Mouse (Mus musculus) forebrain, embryonic 11.5 days (tissue): ENCODE data around the gene Gm6583. TPM values are rescaled to one million over a fixed set of nuclear protein-coding genes. Genes with fewer than 3 reads are reported as not detected.

Experiments
- ATAC-seq: fragments of 200-750 bp; cut with Nextera tagmentation; replicated peaks from 2 replicates; pipeline ENCODE4 v1.8.0; 2017; ENCODE audit warnings: moderate TSS enrichment; ENCODE audit not compliant: low FRiP score
- DNase-seq: peaks from one replicate; pipeline ENCODE4 v3.0.0-alpha.2; 2017; ENCODE audit warnings: low spot score
- H3K27ac ChIP-seq: fragments of 300-500 bp; sonication (generic); 2 replicates; pipeline ENCODE4 v1.5.1; 2014; ENCODE audit warnings: low read depth, low read length
- H3K27me3 ChIP-seq: fragments of 300-500 bp; sonication (generic); 2 replicates; pipeline ENCODE4 v1.6.1; 2014; ENCODE audit warnings: mild to moderate bottlenecking, low read length, mixed read lengths; ENCODE audit not compliant: control insufficient read depth, insufficient read depth
- H3K36me3 ChIP-seq: fragments of 300-500 bp; sonication (generic); 2 replicates; pipeline ENCODE4 v1.6.1; 2014; ENCODE audit warnings: mild to moderate bottlenecking, low read length, moderate library complexity, mixed read lengths; ENCODE audit not compliant: control insufficient read depth, insufficient read depth
- H3K4me1 ChIP-seq: fragments of 300-500 bp; sonication (generic); replicated peaks from 2 replicates; pipeline ENCODE4 v1.6.1; 2014; ENCODE audit warnings: low read length, mixed read lengths; ENCODE audit not compliant: control insufficient read depth, insufficient read depth
- H3K4me2 ChIP-seq: fragments of 300-500 bp; sonication (generic); 2 replicates; pipeline ENCODE4 v1.6.1; 2014; ENCODE audit warnings: low read depth, mild to moderate bottlenecking, low read length, moderate library complexity, mixed read lengths; ENCODE audit not compliant: severe bottlenecking
- H3K4me3 ChIP-seq: fragments of 300-500 bp; sonication (generic); 2 replicates; pipeline ENCODE4 v1.5.1; 2014; ENCODE audit warnings: low read depth, low read length
- H3K9ac ChIP-seq: fragments of 300-500 bp; sonication (generic); 2 replicates; pipeline ENCODE4 v1.6.1; 2014; ENCODE audit warnings: low read length
- H3K9me3 ChIP-seq: fragments of 300-500 bp; sonication (generic); 2 replicates; pipeline ENCODE4 v1.6.1; 2016; ENCODE audit warnings: low read length, mixed read lengths; ENCODE audit not compliant: control insufficient read depth
- WGBS: fragments of 180-500 bp; shearing (Covaris S2); extraction: QIAGEN DNeasy Blood & Tissue Kit; methylation state at CpG from one replicate; pipeline ENCODE4 v1.1.7; 2014; 5-methylcytosine and 5-hydroxymethylcytosine counted together
- polyA plus RNA-seq: library from polyadenylated mRNA; unstranded; fragments of >200 nt; fragmentation: Nextera tagmentation; extraction: Ambion mirVana; gene quantifications from 2 replicates; pipeline ENCODE4 v1.2.1, GENCODE M21; 2014

Gm6583 gene
- polyA plus RNA-seq = 0.29 TPM in 1 of 2 replicates, not detected in the other

DNA sequence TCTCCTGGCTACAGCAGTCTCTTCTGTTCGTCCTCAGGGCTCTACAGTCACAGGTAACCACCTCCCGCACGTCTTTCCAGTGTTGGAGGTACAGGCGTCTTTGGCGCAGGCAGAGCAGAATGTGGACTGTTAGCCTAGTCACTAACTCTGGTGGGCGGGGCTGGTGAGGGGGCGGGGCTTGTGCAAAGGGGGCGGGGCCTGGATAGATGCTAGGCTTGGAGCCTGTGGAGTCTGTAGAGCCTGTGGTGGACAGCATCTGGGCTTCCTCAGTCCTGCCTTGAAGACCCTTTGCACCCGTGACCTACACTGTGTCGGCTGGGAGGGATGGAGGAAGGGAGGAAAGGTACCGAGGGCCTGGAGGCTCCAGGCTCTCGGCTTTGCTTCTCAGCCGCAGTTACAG lies at the start of gene Gm6583:
Gm6583 (minus strand) TSS at position 124 of the 400 bp plus-strand sequence.
- no peak for ATAC-seq
- no peak within 1 kb of the TSS for H3K27ac ChIP-seq
- no peaks in the 10 kb centered on the region for H3K27me3 ChIP-seq
- peak; percentile 64 for DNase-seq
- H3K4me3 ChIP-seq = no peak within 1 kb of the TSS
- H3K4me1 ChIP-seq = no peaks in the 10 kb centered on the region
- WGBS = 64% methylated on average over 13 of the region's 13 CpGs
- H3K9ac ChIP-seq = no peak within 1 kb of the TSS
- H3K4me2 ChIP-seq = no peak within 1 kb of the TSS
- H3K9me3 ChIP-seq = no peaks in the 10 kb centered on the region
- H3K36me3 ChIP-seq = no peaks in the 10 kb centered on the region; the same call in 1 of the 2 replicates

DNA sequence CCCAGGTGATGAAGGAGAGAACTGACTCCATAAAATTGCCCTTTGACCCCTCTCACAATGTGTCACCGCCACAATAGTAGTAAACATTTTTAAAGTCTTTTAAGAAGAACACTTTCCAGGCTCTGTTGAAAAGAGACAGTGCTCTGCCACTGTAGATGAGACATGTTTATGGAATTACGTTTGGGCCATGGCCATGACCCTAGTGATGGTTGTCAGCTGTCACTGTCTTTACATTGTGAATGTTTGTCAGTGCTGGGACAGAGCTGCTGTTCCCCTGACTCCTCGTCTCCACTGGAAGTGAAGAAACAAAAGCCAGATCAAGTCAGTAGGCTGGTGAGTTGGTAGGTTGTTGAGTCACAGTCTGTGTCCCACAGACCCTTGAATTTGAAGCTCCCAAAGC lies 46.6 kb upstream of the Gm6583 start:
- H3K4me1 ChIP-seq = no peaks in the 10 kb centered on the region
- H3K4me3 ChIP-seq = no peak overlapping the region
- DNase-seq = no peak
- H3K9ac ChIP-seq = no peak overlapping the region
- H3K9me3 ChIP-seq = no peaks in the 10 kb centered on the region
- H3K36me3 ChIP-seq = no peaks in the 10 kb centered on the region
- H3K4me2 ChIP-seq = no peak overlapping the region
- H3K27ac ChIP-seq = no peak overlapping the region
- 83% methylated on average over 3 of the region's 3 CpGs for WGBS
- no peaks in the 10 kb centered on the region for H3K27me3 ChIP-seq
- no peak for ATAC-seq

DNA sequence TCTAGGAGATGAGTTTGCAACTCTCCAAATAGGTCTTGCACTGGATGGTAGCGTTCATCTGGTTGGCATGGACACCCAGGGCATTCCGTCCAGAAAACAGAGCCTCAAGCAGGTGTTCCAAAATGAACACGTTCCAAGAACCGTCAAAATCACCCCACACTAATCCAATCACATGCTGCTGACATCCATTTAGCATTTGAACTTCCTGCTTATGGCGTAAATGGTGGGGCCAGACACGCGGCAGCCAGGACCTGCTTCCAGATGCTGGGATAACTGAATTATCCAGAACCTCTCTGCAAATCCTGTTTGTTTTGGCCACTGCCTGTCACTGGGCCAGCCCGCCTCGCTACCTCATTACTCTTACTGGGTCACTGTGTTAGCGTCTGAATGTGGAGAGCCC lies 43.5 kb upstream of the Gm6583 start:
- H3K4me2 ChIP-seq = no peak overlapping the region
- no peaks in the 10 kb centered on the region for H3K9me3 ChIP-seq
- H3K27me3 ChIP-seq = no peaks in the 10 kb centered on the region
- ATAC-seq = no peak
- H3K27ac ChIP-seq = no peak overlapping the region
- 85% methylated on average over 10 of the region's 10 CpGs for WGBS
- H3K9ac ChIP-seq = no peak overlapping the region
- no peak overlapping the region for H3K4me3 ChIP-seq
- no peaks in the 10 kb centered on the region for H3K36me3 ChIP-seq
- no peak for DNase-seq
- peaks cover 3% of the 10 kb centered on the region for H3K4me1 ChIP-seq

DNA sequence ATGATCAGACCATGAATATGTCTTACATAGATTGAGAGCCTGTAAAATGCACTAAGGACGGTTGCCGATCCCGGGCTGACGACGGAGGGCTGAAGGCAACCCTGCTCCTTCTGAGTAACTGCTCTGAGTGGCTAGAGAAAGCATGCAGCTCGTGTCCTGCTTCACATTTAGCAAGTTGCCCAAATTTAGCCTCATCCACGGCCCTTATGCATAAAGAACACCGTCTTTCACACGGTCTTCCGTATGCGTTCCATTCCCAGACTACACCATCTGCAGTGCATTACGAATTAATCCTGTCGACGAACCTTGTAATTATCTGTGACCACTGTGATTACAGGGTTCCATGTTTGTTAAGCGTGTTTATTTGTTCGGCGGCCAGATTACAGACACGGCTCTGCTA lies 40.2 kb upstream of the Gm6583 start:
- Histone ChIP-seq H3K4me2 (no peak overlapping the region), H3K27ac (peak overlapping the region; percentile 41; the same call in 1 of the 2 replicates)

DNA sequence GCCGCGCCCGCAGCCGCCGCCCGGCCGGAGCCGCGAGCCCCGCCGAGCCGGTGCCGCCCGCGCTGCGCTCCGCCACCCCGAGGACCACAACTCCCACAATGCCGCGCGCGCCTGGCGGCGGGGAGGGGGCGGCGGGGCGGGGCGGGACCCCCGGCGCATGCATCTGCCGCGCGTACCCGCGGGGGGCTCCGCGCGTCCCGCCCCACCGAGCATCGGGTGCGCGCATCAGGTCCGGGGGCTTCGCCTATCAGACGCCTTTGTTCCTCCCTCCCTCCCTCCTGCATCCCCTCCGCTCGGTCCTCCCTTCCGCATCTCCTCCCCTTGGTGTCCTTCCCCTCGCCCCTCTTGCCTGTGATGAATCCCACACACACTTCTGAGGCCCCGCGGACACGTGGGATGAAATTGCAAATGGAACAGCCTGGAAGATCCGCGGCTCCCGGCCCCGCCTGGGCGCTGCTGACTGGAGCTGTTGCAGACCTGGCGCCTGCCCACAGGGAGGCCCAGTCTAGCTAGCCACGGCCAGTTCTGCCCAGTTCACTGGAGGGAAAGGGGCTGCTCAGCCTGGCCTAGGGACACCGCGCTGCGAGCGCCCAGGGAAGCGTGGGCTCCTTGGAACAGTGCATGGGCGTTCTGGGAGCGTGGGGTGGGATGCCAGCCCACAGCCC lies 39.1 kb upstream of the Gm6583 start, which contains the start of gene Asphd2:
Asphd2 (minus strand) TSS at position 88 of the 665 bp plus-strand sequence.
- Histone ChIP-seq H3K36me3 (no peaks in the 10 kb centered on the region), H3K4me2 (peak within 1 kb of the TSS; percentile 93), H3K4me1 (peaks cover 7% of the 10 kb centered on the region), H3K27me3 (no peaks in the 10 kb centered on the region), H3K27ac (peak within 1 kb of the TSS; percentile 83), H3K9me3 (no peaks in the 10 kb centered on the region), H3K4me3 (peak within 1 kb of the TSS; percentile 68), H3K9ac (peak within 1 kb of the TSS; percentile 81)
- DNase-seq (peak; percentile 93), ATAC-seq (peak; percentile 87)
- 3% methylated on average over 25 of the region's 67 CpGs for WGBS

More for the DNA sequence above, 40.2 kb upstream of the Gm6583 start:
- no peak for DNase-seq
- H3K36me3 ChIP-seq = no peaks in the 10 kb centered on the region
- no peak overlapping the region for H3K9ac ChIP-seq
- 76% methylated on average over 18 of the region's 18 CpGs for WGBS
- H3K4me3 ChIP-seq = no peak overlapping the region
- peaks cover 7% of the 10 kb centered on the region for H3K4me1 ChIP-seq
- H3K27me3 ChIP-seq = no peaks in the 10 kb centered on the region
- ATAC-seq = no peak
- no peaks in the 10 kb centered on the region for H3K9me3 ChIP-seq

DNA sequence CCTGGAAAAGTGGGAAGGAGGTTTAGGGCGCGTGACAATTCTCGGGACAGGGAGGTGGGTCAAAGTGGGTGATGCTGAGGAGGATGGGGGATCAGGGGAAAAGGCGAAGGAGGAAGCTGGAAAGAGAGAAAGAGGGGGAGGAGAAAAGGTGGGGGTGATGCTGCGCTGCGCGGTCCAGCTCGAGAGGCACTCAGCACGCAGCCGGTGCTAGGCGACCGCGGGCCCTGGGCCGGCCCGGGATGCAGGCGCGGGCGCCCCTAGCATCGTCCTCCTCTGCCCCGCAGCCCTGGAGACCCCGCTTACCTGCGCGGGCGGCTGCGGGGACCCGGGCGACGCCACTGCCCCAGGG lies 38.6 kb upstream of the Gm6583 start:
- no peak for DNase-seq
- H3K9me3 ChIP-seq = no peaks in the 10 kb centered on the region
- no peaks in the 10 kb centered on the region for H3K27me3 ChIP-seq
- H3K4me2 ChIP-seq = peak overlapping the region; percentile 93
- 0 out of 2 replicates have a peak, but pooled peaks cover 2% of the 10 kb centered on the region for H3K36me3 ChIP-seq
- peak; percentile 82 for ATAC-seq
- H3K4me1 ChIP-seq = peaks cover 7% of the 10 kb centered on the region
- H3K9ac ChIP-seq = peak overlapping the region; percentile 81
- peak overlapping the region; percentile 83; the same call in 1 of the 2 replicates for H3K27ac ChIP-seq
- under 1% methylated on average over 22 of the region's 28 CpGs for WGBS
- peak overlapping the region; percentile 68 for H3K4me3 ChIP-seq

DNA sequence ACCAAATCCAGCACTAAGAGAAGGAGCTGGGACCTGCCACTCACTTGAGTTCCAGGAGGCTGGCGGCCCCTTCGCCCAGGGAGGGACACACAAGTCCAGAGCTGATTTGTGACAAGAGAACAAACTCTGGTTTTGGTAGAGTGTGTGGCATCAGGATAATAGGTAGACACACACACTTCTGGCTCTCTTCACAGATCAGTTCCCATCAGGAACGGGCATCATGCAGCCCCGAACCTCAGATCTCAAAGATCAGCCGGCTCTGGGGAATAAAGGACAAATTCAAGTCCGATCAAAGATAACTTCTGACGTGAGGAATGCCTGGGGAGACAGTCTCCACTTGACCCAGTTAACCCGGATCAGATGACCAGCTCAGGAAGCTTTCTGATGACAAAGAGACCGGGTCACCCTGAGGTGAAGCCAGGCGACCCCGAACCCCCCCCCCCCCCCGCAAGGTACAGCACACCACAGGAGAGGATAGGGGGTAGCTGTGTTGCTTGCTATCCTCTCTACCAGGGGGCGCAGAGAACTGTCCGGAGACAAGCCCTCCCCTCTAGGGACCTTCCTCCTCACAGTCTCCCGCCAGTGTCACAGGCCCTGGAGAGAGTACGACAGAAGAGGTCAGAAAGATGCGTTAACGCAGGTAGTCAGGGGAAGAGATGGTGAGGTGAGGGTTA lies 38.0 kb upstream of the Gm6583 start:
- ATAC-seq (peak; percentile 57), DNase-seq (no peak)
- peaks cover 4% of the 10 kb centered on the region; the same call in 1 of the 2 replicates for H3K36me3 ChIP-seq
- WGBS = 10% methylated on average over 18 of the region's 18 CpGs
- H3K27ac ChIP-seq = no peak overlapping the region
- H3K4me2 ChIP-seq = peak overlapping the region; percentile 93
- peak overlapping the region; percentile 68 for H3K4me3 ChIP-seq
- no peaks in the 10 kb centered on the region for H3K27me3 ChIP-seq
- H3K9ac ChIP-seq = peak overlapping the region; percentile 81
- peaks cover 7% of the 10 kb centered on the region for H3K4me1 ChIP-seq
- no peaks in the 10 kb centered on the region for H3K9me3 ChIP-seq

DNA sequence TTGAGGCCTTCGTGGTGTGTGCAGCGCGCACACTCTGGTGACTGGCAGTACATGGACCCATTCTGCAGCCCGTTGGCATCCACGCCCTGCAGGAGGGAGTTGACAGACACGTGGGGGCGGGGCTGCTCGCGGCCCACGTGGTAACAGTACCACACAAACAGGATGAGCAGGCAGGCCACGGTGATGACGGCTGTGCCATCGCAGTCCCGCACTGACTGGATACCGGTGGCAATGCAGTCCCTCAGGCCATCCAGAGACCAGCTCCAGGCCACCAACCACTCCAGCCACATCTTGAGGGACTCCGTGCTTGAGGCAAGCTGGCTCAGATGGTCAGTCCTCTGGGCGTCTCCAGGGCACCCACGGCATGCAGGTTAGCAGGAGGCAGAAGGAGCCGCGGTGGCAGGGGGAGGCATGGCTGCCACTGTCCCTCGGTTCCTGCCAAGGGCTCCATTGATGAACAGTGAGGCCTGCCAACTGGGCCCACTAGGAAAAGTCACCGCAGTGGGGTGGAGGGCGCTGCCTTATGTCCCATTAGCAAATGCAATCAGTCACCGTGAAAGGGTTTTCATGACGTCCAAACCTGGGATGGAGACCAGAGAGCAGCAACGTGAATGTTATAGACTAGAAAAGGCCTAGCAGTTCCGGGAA lies 36.0 kb upstream of the Gm6583 start:
- no peaks in the 10 kb centered on the region for H3K9me3 ChIP-seq
- DNase-seq (no peak), ATAC-seq (no peak)
- no peak overlapping the region for H3K9ac ChIP-seq
- 76% methylated on average over 27 of the region's 27 CpGs for WGBS
- no peaks in the 10 kb centered on the region for H3K27me3 ChIP-seq
- peaks cover 4% of the 10 kb centered on the region; the same call in 1 of the 2 replicates for H3K36me3 ChIP-seq
- no peak overlapping the region for H3K4me2 ChIP-seq
- H3K4me1 ChIP-seq = peaks cover 7% of the 10 kb centered on the region
- no peak overlapping the region for H3K27ac ChIP-seq
- no peak overlapping the region for H3K4me3 ChIP-seq
